Mouse (Mus musculus) heart, adult 2 months (tissue): ENCODE measurements around the gene Akap11.

Experiments used
- CTCF ChIP-seq: fragments of 200-600 bp; IDR thresholded peaks from 2 replicates; pipeline ENCODE4 v1.8.1; 2022; ENCODE audit warnings: antibody characterized with exemption, mild to moderate bottlenecking, moderate library complexity
- EP300 ChIP-seq: fragments of 200-500 bp; IDR thresholded peaks from 2 replicates; pipeline ENCODE4 v1.6.1; 2011; ENCODE audit warnings: low read depth, low read length, control low read depth; ENCODE audit not compliant: insufficient read depth

DNA sequence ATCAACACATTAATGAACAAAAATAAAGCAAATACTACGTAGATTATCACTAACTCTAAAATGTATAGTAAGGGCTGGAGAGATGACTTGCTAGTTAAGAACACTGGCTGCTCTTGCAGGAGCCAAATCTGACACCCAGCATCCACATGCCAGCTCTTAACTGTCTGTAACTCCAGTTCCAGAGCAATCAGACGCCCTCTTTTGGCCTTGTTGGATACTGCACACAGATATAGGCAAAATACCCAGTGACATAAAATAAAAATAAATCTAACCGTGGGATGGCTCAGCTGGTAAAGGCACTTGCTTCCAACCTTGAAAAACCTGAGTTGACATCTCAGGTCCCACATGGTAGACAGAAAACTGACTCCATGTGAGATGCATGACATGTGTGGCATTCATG, 36.0 kb downstream of the Akap11 start:
- TF ChIP-seq EP300 (no peak), CTCF (0 out of 2 replicates have a peak, but pooled peaks have one; percentile 21)
